Mouse (Mus musculus) urinary bladder, postnatal 10 days (tissue): ENCODE results near the gene Phf21a.

Source experiments
- DNase-seq: peaks from one replicate; pipeline ENCODE4 v3.0.0; 2022; ENCODE audit warnings: low spot score

Gene Phf21a

DNA sequence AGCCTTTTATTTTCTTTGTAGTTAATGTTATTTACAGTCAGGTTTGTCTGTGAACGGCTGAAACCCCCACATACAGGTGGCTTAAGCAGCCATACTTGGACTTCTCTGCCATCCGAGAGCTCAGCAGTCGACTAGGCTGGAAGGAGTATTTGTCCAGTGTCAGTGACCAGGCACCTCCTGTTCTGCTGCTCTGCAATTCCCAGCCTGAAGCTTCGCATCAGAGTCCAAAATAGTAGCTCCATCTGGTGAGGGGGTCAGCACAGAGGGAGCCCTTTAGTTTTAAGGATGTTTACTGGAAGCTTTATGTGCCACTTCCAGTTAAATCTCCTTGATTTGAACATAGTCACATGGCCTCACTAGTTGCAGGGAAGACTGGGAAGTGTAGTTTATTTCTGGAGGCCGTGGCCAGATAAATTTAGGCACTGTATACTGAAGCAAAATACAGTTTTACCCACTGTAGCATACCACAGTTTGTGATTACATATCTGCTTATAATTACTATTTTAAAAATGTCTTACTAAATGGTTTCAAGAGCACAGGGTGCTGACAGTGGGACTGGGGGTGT, 141.9 kb downstream of the Phf21a start:
- DNase-seq, result no peak

DNA sequence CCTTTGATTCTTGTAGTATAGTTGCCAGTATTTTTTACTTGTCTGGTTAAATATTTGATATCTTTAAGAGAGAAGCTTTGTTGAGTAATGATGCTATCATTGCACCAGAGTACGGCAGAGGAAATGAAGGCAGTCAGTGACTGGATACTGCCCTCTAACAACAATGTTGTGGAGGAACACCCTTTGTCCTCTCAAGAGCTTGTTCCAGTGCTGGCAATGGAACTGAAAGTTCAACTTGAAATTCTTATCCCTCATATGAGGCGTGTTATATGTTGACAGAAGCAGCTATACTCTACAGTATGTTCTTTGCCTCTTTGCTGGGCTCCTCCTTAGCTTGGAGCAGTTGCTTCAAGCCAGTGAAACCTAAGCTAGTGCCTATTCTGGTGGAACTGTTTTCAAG, 147.4 kb downstream of the Phf21a start:
- no peak for DNase-seq

DNA sequence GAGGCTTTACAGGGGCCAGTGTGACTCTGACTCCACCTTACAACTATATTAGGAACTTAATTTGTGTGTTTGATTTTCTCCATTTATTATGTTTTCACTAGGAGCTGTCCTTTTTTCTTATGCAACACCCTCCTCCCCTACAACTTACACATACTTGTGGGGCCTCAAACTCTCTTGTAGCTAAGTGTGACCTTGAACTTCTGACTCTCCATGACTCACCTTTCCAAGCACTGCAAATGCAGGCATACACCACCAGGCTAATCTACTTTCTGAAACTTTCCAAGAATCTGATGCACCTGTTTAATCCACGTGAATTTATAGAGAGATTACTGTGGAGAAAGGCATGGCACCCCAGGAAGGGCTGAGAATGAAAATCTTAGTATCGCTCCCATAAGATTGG, 147.9 kb downstream of the Phf21a start:
- DNase-seq, result no peak

GRCm38 (mm10) chr2:92241317-92241716, 148.4 kb downstream of the Phf21a start:
- no peak for DNase-seq

- no peak for DNase-seq
Observed at GRCm38 (mm10) chr2:92246112-92246511, 153.2 kb downstream of the Phf21a start.

GRCm38 (mm10) chr2:92247711-92248110, 154.8 kb downstream of the Phf21a start:
- no peak for DNase-seq

- DNase-seq, result no peak
Observed at GRCm38 (mm10) chr2:92250472-92250871, 157.6 kb downstream of the Phf21a start.

- no peak for DNase-seq
Observed at GRCm38 (mm10) chr2:92253777-92254176, 160.9 kb downstream of the Phf21a start.

GRCm38 (mm10) chr2:92256141-92256540, 163.2 kb downstream of the Phf21a start:
- DNase-seq, result no peak

GRCm38 (mm10) chr2:92257372-92257956, 164.5 kb downstream of the Phf21a start:
- no peak for DNase-seq

DNA sequence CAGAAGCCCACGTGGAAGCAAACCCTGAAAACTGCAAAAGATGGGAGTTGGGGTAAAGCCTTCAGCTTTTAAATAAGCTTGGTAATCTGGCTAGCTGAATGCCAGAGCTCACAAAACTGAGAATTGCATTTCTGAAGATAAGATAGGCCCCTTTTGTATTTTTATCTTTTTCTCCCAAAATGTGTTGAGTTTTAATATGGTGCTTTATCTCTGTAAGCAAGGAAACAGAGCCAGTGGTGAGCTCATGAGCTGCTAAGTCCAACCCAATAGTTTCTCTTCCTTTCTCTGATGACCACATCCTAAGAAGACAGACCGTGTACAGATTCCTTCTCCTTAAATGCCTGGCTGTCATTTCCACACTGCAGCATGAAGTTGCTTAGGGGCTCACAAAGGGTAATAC, 167.0 kb downstream of the Phf21a start:
- DNase-seq, result no peak

GRCm38 (mm10) chr2:92266100-92266617, 173.2 kb downstream of the Phf21a start:
- no peak for DNase-seq

DNA sequence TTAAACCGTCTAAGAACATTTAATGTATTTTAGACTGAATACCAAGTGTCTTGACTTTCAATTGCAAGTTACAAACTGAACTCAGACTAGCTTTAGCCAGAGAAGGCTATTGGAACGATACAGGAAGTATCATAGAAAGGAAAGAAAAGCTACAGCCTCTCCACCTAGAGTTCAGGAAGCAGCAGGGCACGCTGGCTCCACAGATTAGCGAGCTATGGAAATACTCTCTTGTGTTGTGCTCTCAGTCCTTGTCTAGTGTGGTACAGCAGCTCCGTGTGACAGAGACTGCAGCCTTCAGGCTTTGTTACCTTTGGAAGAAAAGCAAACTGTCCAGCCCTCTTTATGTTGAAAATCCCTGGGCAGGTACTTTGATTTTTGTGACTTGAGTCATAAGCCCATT, 176.3 kb downstream of the Phf21a start:
- no peak for DNase-seq

- DNase-seq, result no peak
Observed at GRCm38 (mm10) chr2:92272510-92272909, 179.6 kb downstream of the Phf21a start.

GRCm38 (mm10) chr2:92273101-92273801, 180.3 kb downstream of the Phf21a start:
- DNase-seq, result no peak

- DNase-seq, result no peak
Observed at GRCm38 (mm10) chr2:92273802-92274183, 180.9 kb downstream of the Phf21a start.

GRCm38 (mm10) chr2:92277787-92278186, 184.9 kb downstream of the Phf21a start:
- no peak for DNase-seq

- DNase-seq, result no peak
Observed at GRCm38 (mm10) chr2:92278663-92279062, 185.7 kb downstream of the Phf21a start.

GRCm38 (mm10) chr2:92279398-92279797, 186.5 kb downstream of the Phf21a start:
- DNase-seq, result no peak

GRCm38 (mm10) chr2:92285597-92285996, 192.7 kb downstream of the Phf21a start:
- DNase-seq, result no peak

DNA sequence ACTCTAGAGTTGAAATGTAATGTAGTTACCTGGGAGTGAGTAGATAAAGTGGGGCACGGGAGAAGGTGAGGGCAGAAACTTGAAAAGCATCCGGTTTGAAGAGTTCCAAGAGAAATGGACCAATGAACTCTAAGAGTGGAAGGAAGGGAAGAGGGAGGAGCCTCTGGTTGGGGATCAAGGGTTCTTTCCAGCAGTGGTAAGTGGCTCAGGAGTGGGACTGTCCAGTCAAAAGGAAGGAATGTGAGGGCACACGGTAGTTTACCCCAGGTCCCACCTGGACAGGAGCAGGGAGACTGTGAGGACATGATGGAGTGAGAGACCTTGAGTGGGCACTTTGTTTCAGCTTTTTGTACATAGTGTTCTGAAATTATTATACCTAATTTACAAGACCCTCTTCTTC, 196.4 kb downstream of the Phf21a start:
- no peak for DNase-seq

DNA sequence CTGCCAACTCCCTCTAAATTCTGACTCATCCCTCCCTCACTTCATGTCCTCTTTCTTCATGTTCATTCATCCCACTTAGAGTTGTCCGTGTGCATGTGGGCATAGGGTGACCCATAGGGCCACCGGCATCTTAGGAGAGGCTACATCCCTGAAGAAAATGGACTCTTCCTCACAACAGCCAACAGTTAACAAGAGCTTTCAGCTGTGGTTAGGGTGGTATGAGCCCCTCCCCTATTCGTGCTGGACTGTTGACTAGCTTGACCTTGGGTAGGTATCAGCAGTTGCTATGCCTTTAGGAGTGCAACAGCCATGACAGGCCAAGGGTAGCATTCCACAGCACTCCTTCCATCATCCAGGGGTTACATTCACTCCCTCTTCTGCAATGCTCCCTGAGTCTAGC, 198.6 kb downstream of the Phf21a start:
- no peak for DNase-seq

GRCm38 (mm10) chr2:92296402-92296801, 203.5 kb downstream of the Phf21a start:
- peak; percentile 16 for DNase-seq
